Mouse (Mus musculus): ENCODE measurements at regions not wholly inside any gene's neighbourhood (a gene's known extent, or its start where the extent isn't known, plus 50 kb on each side); places are given as distances from the start of the nearest gene placed in this dataset.
A peak's percentile ranks its signal among the peaks of the same experiment; 100 is the strongest.

- DNase-seq (ENCODE audit: low read depth, low spot score): no peak
Observed at GRCm38 (mm10) chr3:61255232-61255631, 106.2 kb upstream of the Rap2b start.

- no peak for DNase-seq (ENCODE audit: low read depth, low spot score)
Observed at GRCm38 (mm10) chr3:61255643-61256042, 105.8 kb upstream of the Rap2b start.

- DNase-seq (ENCODE audit: low read depth, low spot score): peak; percentile 13
Observed at GRCm38 (mm10) chr3:61268453-61269335, 92.7 kb upstream of the Rap2b start.

- DNase-seq (ENCODE audit: low read depth, low spot score): no peak
Observed at GRCm38 (mm10) chr3:61285924-61286520, 75.4 kb upstream of the Rap2b start.

GRCm38 (mm10) chr3:61288195-61288594 lies 73.2 kb upstream of the Rap2b start:
- no peak for DNase-seq (ENCODE audit: low read depth, low spot score)

GRCm38 (mm10) chr3:61294855-61295254 lies 66.6 kb upstream of the Rap2b start:
- DNase-seq (ENCODE audit: low read depth, low spot score): peak; percentile 34

- no peak for DNase-seq (ENCODE audit: low read depth, low spot score)
Observed at GRCm38 (mm10) chr3:61297290-61297689, 64.1 kb upstream of the Rap2b start.

GRCm38 (mm10) chr3:61302214-61302613 lies 59.2 kb upstream of the Rap2b start:
- no peak for DNase-seq (ENCODE audit: low read depth, low spot score)

GRCm38 (mm10) chr3:61303485-61303884 lies 58.0 kb upstream of the Rap2b start:
- no peak for DNase-seq (ENCODE audit: low read depth, low spot score)

GRCm38 (mm10) chr3:61306306-61306705 lies 55.1 kb upstream of the Rap2b start:
- DNase-seq (ENCODE audit: low read depth, low spot score): no peak

- DNase-seq (ENCODE audit: low read depth, low spot score): no peak
Observed at GRCm38 (mm10) chr3:61308764-61309163, 52.7 kb upstream of the Rap2b start.

GRCm38 (mm10) chr3:61309197-61309596 lies 52.2 kb upstream of the Rap2b start:
- no peak for DNase-seq (ENCODE audit: low read depth, low spot score)
